Mouse (Mus musculus) liver, adult 2 months (tissue): ENCODE results near the gene Rnf157.

ENCODE experiments used
- CTCF ChIP-seq: fragments of 200-500 bp; IDR thresholded peaks from 2 replicates; pipeline ENCODE4 v1.5.1; 2011; ENCODE audit warnings: low read depth, low read length, control low read depth
- POLR2A ChIP-seq: fragments of 200-500 bp; IDR thresholded peaks from 2 replicates; pipeline ENCODE4 v1.6.1; 2011; ENCODE audit warnings: low read length, control low read depth; ENCODE audit not compliant: insufficient read depth; ENCODE audit errors: extremely low read depth

- no peak for TF ChIP-seq CTCF
- TF ChIP-seq POLR2A, result no peak
Measured at GRCm38 (mm10) chr11:116287351-116287750, 125.5 kb downstream of the Rnf157 start.
